ENCODE assay signal across 18 mouse cellular contexts in genomic region chr5:20634046-20634769, GRCm38 (mm10).
DNase-seq lines count a peak whose midpoint lies in the region; ATAC-seq and TF ChIP-seq lines count a peak whose summit lies in the region.
"Had no signal": no experiment of that assay in that cellular context is flagged by ENCODE, and none has a peak within 500 bp of the region (broad histone marks: within the 10 kb centered on the region; RNA-seq: fewer than 3 reads in every experiment).

No protein-coding gene starts in this region.

- no peak overlapping the region for H3K4me2 ChIP-seq in forebrain, embryonic 12.5 days
- no peak overlapping the region for H3K4me2 ChIP-seq in forebrain, embryonic 14.5 days (ENCODE audit: low read length)
- H3K4me2 ChIP-seq in neural tube, embryonic 12.5 days (replicated peaks): no peak overlapping the region
- H3K4me2 ChIP-seq: embryonic facial prominence, embryonic 12.5 days; liver, embryonic 11.5 days had no signal

- H3K4me1 ChIP-seq in forebrain, embryonic 12.5 days: peaks cover 3% of the 10 kb centered on the region; the same call in 1 of the 2 replicates
- H3K4me1 ChIP-seq in forebrain, embryonic 14.5 days (ENCODE audit: control insufficient read depth, insufficient read depth, low read length): no peaks in the 10 kb centered on the region; the same call in 1 of the 2 replicates
- no peaks in the 10 kb centered on the region for H3K4me1 ChIP-seq in neural tube, embryonic 12.5 days
- H3K4me1 ChIP-seq: embryonic facial prominence, embryonic 12.5 days; heart, embryonic 10.5 days had no signal

- no peaks in the 10 kb centered on the region for H3K9me3 ChIP-seq in forebrain, embryonic 12.5 days
- no peaks in the 10 kb centered on the region for H3K9me3 ChIP-seq in forebrain, embryonic 14.5 days (replicated peaks; ENCODE audit: control insufficient read depth, low read length)
- H3K9me3 ChIP-seq in neural tube, embryonic 12.5 days: no peaks in the 10 kb centered on the region
- H3K9me3 ChIP-seq: embryonic facial prominence, embryonic 12.5 days; heart, embryonic 10.5 days; megakaryocyte, embryonic 14.5 days had no signal

- no peak overlapping the region for H3K4me3 ChIP-seq in forebrain, embryonic 12.5 days (replicated peaks)
- no peak overlapping the region for H3K4me3 ChIP-seq in forebrain, embryonic 14.5 days (ENCODE audit: low read depth, low read length)
- H3K4me3 ChIP-seq in neural tube, embryonic 12.5 days: no peak overlapping the region
- H3K4me3 ChIP-seq: embryonic facial prominence, embryonic 12.5 days; heart, embryonic 10.5 days; megakaryocyte, embryonic 14.5 days had no signal

- DNase-seq in forebrain, embryonic 14.5 days (ENCODE audit: low spot score): no peak
- peak; percentile 10 for DNase-seq in kidney, postnatal 10 days
- DNase-seq in kidney, adult 8-10 months: no peak
- peak; percentile 19 for DNase-seq in brain, embryonic 14.5 days (ENCODE audit: low read depth)
- no peak for DNase-seq in right cerebral cortex, adult 2 months (ENCODE audit: low spot score in 2 of 2)
- DNase-seq: adrenal gland, adult 8-10 months; cerebellum, adult 9-10 months; kidney, adult 2 months; lung, adult 18-20 months; thymus, postnatal 14 days had no signal

- TF ChIP-seq CTCF in brain, embryonic 14.5 days (IDR thresholded peaks at IDR 0.05; ENCODE audit: borderline replicate concordance, extremely low read depth, insufficient read depth, insufficient read length): no peak

- H3K36me3 ChIP-seq in forebrain, embryonic 12.5 days (replicated peaks): no peaks in the 10 kb centered on the region
- H3K36me3 ChIP-seq in forebrain, embryonic 14.5 days (ENCODE audit: control insufficient read depth, insufficient read depth, low read length): no peaks in the 10 kb centered on the region
- no peaks in the 10 kb centered on the region for H3K36me3 ChIP-seq in neural tube, embryonic 12.5 days
- H3K36me3 ChIP-seq: embryonic facial prominence, embryonic 12.5 days; heart, embryonic 10.5 days had no signal

- ATAC-seq in forebrain, embryonic 12.5 days (ENCODE audit: low FRiP score): peak; percentile 54; the same call in 1 of the 2 replicates
- ATAC-seq in forebrain, embryonic 14.5 days: no peak
- ATAC-seq in neural tube, embryonic 12.5 days (ENCODE audit: low FRiP score, low read depth): peak; percentile 30; the same call in 1 of the 2 replicates
- ATAC-seq: CD4-positive, CD25-positive, alpha-beta regulatory T cell, adult 4 months; Patski had no signal

- WGBS in forebrain, embryonic 12.5 days: 75% methylated on average over 14 of the region's 14 CpGs
- WGBS in forebrain, embryonic 14.5 days: 69% methylated on average over 14 of the region's 14 CpGs
- 56% methylated on average over 14 of the region's 14 CpGs for WGBS in neural tube, embryonic 12.5 days

- no peaks in the 10 kb centered on the region for H3K27me3 ChIP-seq in forebrain, embryonic 12.5 days
- H3K27me3 ChIP-seq in forebrain, embryonic 14.5 days (replicated peaks; ENCODE audit: control insufficient read depth, insufficient read depth, low read length): no peaks in the 10 kb centered on the region
- H3K27me3 ChIP-seq in neural tube, embryonic 12.5 days (replicated peaks): no peaks in the 10 kb centered on the region
- H3K27me3 ChIP-seq: embryonic facial prominence, embryonic 12.5 days; megakaryocyte, embryonic 14.5 days; Patski had no signal

- no peak overlapping the region for H3K27ac ChIP-seq in forebrain, embryonic 12.5 days
- H3K27ac ChIP-seq in forebrain, embryonic 14.5 days (ENCODE audit: low read depth, low read length): no peak overlapping the region
- no peak overlapping the region for H3K27ac ChIP-seq in neural tube, embryonic 12.5 days
- H3K27ac ChIP-seq: embryonic facial prominence, embryonic 12.5 days; heart, embryonic 10.5 days had no signal

- TF ChIP-seq POLR2A in brain, embryonic 14.5 days (IDR thresholded peaks at IDR 0.05; ENCODE audit: borderline replicate concordance, extremely low read depth, insufficient read depth, insufficient read length, poor library complexity, severe bottlenecking): no peak

- H3K9ac ChIP-seq in forebrain, embryonic 12.5 days: no peak overlapping the region
- H3K9ac ChIP-seq in forebrain, embryonic 14.5 days (ENCODE audit: low read length): no peak overlapping the region
- H3K9ac ChIP-seq in neural tube, embryonic 12.5 days: no peak overlapping the region
- H3K9ac ChIP-seq: embryonic facial prominence, embryonic 12.5 days had no signal

Comparison
In these comparisons a context has a peak if more than half of its experiments do, and no peak if none do; other contexts are left out.
1. DNase-seq: peak in kidney, postnatal 10 days (single experiment) and brain, embryonic 14.5 days (single experiment); none in forebrain, embryonic 14.5 days (single experiment), kidney, adult 8-10 months (0 of 2) and right cerebral cortex, adult 2 months (0 of 2).